In genomic region chr9:94969131-94969530, GRCm38 (mm10) we compare ENCODE assay signal across 16 mouse cellular contexts.
A peak's percentile ranks its signal among the peaks of the same experiment; 100 is the strongest.
DNase-seq lines count a peak whose midpoint lies in the region; ATAC-seq lines count a peak whose summit lies in the region.
"Had no signal": no experiment of that assay in that cellular context is flagged by ENCODE, and none has a peak within 500 bp of the region (broad histone marks: within the 10 kb centered on the region; RNA-seq: fewer than 3 reads in every experiment).

No protein-coding gene starts in this region.

- no peak overlapping the region for H3K4me2 ChIP-seq in forebrain, embryonic 13.5 days
- H3K4me2 ChIP-seq: liver, embryonic 15.5 days had no signal

- H3K9me3 ChIP-seq in forebrain, embryonic 13.5 days (replicated peaks), result no peaks in the 10 kb centered on the region
- H3K9me3 ChIP-seq: liver, embryonic 15.5 days had no signal

- H3K36me3 ChIP-seq in forebrain, embryonic 13.5 days (ENCODE audit: poor library complexity, severe bottlenecking), result no peaks in the 10 kb centered on the region
- H3K36me3 ChIP-seq: liver, embryonic 15.5 days had no signal

- H3K4me3 ChIP-seq in forebrain, embryonic 13.5 days, result no peak overlapping the region
- H3K4me3 ChIP-seq: liver, embryonic 15.5 days had no signal

- WGBS in forebrain, embryonic 13.5 days, result 4% methylated on average over 1 of the region's 1 CpGs

- peak; percentile 89 for ATAC-seq in forebrain, embryonic 13.5 days
- ATAC-seq: intestine, embryonic 16.5 days had no signal

- intact Hi-C loops in heart, postnatal 14 days (cut with DNase I), result no loop called here

- no peak overlapping the region for H3K9ac ChIP-seq in forebrain, embryonic 13.5 days
- H3K9ac ChIP-seq: liver, embryonic 15.5 days had no signal

- H3K4me1 ChIP-seq in forebrain, embryonic 13.5 days, result peaks cover 15% of the 10 kb centered on the region
- H3K4me1 ChIP-seq: liver, embryonic 15.5 days had no signal

- H3K27ac ChIP-seq in forebrain, embryonic 13.5 days, result peak overlapping the region; percentile 52; the same call in 1 of the 2 replicates
- H3K27ac ChIP-seq: liver, embryonic 15.5 days; macrophage had no signal

- H3K27me3 ChIP-seq in forebrain, embryonic 13.5 days, result no peaks in the 10 kb centered on the region
- H3K27me3 ChIP-seq: liver, embryonic 15.5 days had no signal

- peak; percentile 35 for DNase-seq in layer of hippocampus, adult 11-12 months (ENCODE audit: low spot score)
- DNase-seq in layer of hippocampus, postnatal 25 days (ENCODE audit: extremely low spot score in 1 of 2, low spot score in 1 of 2), result no peak
- DNase-seq in ES-CJ7 (ENCODE audit: low read depth, low spot score), result peak; percentile 10
- DNase-seq in brain, embryonic 18.5 days (ENCODE audit: low read depth, low spot score), result peak; percentile 22
- no peak for DNase-seq in lung, postnatal 14 days
- no peak for DNase-seq in heart, postnatal 14 days
- DNase-seq in thymus, postnatal 36 days, result no peak
- DNase-seq: adrenal gland, adult 8-10 months; gastrocnemius, postnatal 25 days; kidney, postnatal 36 days; left cerebral cortex, postnatal 4 days; retina, postnatal 1 day had no signal

Comparison
In these comparisons a context has a peak if more than half of its experiments do, and no peak if none do; other contexts are left out.
1. DNase-seq: peak in layer of hippocampus, adult 11-12 months (single experiment), ES-CJ7 (single experiment) and brain, embryonic 18.5 days (single experiment); none in layer of hippocampus, postnatal 25 days (0 of 2), lung, postnatal 14 days (single experiment), heart, postnatal 14 days (0 of 2) and thymus, postnatal 36 days (0 of 2).